Mouse (Mus musculus): ENCODE measurements around the gene Wasf3.
"Not testable (repeated sequence)": the region's sequence is repeated elsewhere in the genome, so short reads cannot be mapped to it uniquely, and the experiment has no call there.

Wasf3 gene

DNA sequence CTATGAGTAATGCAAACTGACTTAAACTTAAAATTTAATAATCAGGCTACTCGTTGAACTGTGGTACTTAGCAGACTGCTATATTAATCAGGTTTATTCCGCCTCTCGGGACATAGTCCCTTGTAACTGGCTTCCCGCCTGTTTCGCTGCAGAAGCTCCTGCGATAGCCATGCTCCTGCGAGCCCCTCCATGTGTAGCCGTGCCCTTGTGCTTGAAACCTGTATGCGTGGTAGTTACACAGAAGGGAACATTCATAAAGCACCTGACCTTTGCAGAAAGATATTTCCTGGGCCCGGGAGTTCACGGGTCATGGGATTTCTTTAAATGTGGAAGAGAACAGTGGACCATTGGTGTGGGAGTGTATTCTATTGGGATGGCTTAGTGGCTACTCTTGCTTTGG is 52.0 kb downstream of the Wasf3 start:
- in situ Hi-C loops (cut with MboI; ENCODE audit: unreplicated experiment in 2 of 2) = no loop called here

DNA sequence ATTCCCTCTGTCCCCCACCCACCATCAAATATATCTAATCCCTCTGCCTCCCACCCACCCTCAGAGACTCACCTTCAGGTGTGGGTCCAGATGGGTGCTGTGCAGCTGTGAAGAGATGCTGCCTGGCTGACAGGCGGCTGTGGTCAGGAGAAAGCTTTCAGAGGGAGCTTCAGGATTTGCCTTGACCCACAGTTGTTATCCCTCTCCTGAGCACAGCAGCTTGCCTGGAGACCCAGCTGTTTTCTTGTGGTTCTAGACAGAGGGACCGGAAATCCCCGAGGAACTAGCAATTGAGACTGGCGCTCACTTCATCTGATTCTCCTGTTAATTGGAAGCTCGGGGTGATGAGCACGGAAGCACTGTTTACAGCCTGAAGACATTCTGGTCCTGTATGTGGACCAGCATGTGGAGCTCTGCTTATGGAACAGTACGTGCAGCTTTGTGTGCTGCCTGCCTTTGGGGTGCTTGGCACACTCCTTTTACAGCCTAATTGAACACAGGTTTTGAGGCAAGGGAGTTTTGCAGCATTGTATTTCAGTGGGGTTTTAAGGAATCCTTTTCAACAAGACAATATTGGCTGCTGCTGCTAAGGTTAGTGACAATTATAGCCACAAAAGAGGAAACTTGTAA is 54.5 kb downstream of the Wasf3 start:
- in situ Hi-C loops (cut with MboI; ENCODE audit: unreplicated experiment in 2 of 2) = no loop called here

DNA sequence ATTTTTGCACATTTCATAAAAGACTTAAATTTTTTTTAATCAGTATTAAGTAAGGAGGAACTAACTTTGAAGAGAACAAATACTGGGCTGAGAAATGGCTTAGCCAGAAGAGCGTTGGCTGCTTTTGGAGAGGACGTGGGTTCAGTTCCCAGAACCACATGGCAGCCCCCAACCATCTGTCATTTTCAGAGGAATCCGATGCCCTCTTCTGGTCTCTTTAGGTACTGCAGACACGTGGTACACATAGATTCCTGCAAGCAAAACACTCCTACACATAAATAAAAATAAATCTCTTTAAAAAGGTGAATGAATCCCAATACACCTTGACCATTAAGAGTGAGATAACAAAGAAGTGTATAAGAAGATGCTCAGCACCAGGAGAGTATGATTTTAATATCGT is 55.5 kb downstream of the Wasf3 start:
- in situ Hi-C loops (cut with MboI; ENCODE audit: unreplicated experiment in 2 of 2) = no loop called here

DNA sequence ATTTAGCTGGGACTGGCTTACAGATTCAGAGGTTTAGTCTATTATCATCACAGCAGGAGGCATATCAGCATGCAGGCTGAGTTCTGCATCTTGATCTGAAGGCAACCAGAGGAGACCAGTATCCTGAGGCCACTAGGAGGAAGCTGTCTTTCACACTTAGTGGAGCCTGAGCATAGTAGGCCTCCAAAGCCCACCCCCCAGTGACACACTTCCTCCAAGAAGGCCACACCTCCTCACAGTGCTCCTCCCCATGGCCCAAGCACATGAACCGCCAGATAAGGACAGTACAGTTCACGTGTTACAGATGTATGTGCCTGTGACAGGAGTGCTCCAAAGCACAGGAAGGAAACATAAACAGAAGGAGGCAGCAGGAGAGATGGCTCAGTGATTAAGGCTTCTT is 58.0 kb downstream of the Wasf3 start:
- in situ Hi-C loops (cut with MboI; ENCODE audit: unreplicated experiment in 2 of 2) = no loop called here

DNA sequence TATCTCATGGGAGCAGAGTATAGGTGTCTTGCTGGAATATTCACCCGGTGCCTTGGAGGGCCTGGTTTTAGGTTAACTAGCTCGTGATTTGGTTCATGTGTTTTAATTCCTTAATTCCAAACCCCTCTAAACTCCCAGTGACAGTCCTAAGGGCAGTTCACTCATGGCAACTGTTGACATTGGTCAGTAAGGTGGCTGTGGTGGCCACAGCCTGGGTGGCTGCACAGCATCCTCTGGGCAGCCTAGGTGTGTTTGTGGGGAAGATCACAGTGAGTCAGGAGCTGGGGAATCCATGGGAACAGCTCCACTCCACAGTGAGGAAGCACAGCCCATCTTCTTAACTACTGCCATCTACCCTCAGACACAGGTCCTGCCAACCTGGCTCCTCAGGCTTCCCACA is 61.8 kb downstream of the Wasf3 start:
- in situ Hi-C loops (cut with MboI; ENCODE audit: unreplicated experiment in 2 of 2) = no loop called here

DNA sequence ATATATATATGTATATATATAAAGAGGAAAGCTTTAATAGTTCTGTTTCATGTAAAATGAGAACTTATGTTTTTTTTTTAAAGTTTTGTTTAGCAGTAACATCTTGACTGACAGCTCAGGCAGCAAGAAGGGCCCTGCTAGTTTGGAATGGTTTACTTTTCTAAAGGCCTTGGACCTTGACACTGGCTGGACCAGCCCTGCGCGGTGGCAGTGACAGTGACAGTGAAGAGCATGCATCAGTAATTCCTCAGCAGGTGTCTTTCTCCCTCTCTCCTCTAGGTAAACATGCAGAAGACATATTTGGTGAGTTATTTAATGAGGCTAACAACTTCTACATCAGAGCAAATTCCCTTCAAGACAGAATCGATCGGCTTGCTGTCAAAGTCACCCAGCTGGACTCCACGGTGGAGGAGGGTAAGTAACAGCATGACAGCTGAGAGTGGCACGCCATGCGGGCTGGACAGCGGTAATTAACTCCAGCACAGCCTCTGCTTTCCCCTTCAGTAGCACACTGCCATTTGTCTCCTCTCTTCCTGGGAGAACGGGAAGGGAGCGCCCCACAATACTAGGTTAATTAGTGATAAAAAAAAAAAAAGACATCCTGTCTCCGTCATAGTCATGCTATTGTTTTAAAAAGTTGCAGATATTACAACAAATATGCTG is 66.9 kb downstream of the Wasf3 start:
- in situ Hi-C loops (cut with MboI; ENCODE audit: unreplicated experiment in 2 of 2) = loop anchor here in 1 of 2 experiments (25.0 kb wide), 1 partner anchor 1739 kb away; no protein-coding TSS in a partner anchor

DNA sequence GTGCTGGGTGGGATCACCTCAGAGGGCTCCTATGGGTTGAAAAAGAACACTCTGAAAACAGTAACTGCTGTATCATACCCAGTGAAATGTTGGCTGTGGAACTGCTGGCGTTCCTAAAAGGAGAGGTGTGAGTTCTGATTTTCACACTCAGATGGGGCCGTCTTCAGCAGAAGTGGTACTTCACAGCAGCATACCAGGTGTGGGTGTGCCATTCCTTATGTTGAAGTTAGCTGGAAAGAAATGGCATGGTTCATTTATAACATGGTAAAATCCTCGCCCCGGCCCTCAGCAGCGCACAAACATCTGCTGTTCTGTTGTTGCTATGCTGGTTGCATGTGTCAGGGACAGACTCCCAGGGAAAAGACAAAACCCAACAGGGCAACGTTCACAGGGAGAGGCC is 68.8 kb downstream of the Wasf3 start:
- in situ Hi-C loops (cut with MboI; ENCODE audit: unreplicated experiment in 2 of 2) = loop anchor here in 1 of 2 experiments (25.0 kb wide), 1 partner anchor 1741 kb away; no protein-coding TSS in a partner anchor

DNA sequence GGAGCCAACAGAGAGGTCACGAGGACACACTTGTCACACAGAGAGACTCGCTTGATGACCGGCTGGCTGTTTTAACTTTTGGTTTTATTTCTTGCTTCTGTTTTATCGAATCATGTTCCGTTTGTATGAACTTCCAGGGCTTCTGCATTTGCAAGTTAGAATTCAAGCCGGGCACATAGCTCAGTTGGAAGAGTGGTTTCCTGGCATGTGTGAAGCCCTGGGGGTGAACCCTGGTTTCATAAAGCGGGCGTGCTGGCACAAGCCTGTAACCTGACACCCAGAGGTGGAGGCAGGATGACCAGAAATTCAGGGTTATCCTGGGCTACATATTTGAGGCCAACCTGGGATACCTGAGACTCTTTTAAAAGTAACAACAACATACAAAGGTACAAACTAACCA is 76.8 kb downstream of the Wasf3 start:
- in situ Hi-C loops (cut with MboI; ENCODE audit: unreplicated experiment in 2 of 2) = loop anchor here in 1 of 2 experiments (25.0 kb wide), 1 partner anchor 1749 kb away; no protein-coding TSS in a partner anchor

DNA sequence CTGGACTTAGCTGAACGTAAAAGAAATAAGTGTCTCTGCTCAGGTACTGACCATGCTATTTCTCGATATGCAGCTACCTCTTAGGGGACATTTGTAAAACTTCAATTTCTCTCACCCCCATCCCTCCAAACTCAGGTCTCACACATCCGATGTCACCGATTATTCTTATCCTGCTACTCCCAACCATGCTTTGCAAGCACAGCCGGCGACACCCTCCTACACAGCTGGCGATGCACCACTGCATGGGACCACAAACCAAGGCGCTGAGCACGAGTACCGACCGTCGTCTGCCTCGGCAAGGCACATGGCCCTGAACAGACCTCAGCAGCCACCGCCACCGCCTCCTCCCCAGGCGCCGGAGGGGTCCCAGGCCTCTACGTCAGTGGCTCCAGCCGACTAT is 81.9 kb downstream of the Wasf3 start:
- in situ Hi-C loops (cut with MboI; ENCODE audit: unreplicated experiment in 2 of 2) = loop anchor here in 1 of 2 experiments (25.0 kb wide), 1 partner anchor 1754 kb away; no protein-coding TSS in a partner anchor

DNA sequence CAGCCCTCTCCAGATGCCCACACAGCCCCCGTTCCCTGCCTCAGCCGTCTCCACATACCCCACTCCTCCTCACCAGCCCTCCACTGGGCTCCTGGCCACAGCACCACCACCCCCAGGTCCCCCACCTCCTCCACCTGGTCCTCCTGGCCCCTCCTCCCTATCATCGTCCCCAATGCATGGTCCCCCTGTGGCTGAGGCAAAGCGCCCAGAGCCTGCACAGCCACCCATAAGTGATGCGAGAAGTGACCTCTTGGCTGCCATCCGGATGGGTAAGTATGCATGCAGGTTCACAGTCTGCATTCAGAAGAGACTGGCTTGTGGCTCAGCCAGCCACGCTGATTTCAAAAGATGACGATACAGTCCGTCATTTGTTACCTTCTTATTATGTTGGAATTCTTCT is 83.5 kb downstream of the Wasf3 start:
- in situ Hi-C loops (cut with MboI; ENCODE audit: unreplicated experiment in 2 of 2) = loop anchor here in 1 of 2 experiments (25.0 kb wide), 1 partner anchor 1756 kb away; no protein-coding TSS in a partner anchor

DNA sequence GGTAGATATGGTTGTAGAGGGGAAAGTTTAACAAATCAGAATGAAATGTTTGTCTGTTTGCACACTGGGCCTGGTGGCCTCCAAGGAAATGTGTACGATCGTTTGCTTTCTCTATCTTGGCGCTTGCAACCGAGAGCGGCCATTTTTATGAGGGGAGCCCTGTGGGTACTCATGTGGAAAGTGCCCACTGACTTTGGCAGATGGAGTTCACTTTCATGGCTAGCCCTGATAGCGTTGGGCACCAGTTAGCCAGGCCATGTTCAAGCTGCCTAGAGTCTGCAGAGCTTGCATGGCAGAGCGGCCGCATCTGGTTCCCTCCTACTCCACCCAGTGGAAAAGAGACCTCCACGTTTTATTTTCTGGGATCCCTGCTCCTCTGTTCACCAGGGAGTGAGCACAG is 86.0 kb downstream of the Wasf3 start:
- in situ Hi-C loops (cut with MboI; ENCODE audit: unreplicated experiment in 2 of 2) = loop anchor here (5.0 to 25.0 kb wide), 3 partner anchors 136 to 1759 kb away; no protein-coding TSS in a partner anchor

DNA sequence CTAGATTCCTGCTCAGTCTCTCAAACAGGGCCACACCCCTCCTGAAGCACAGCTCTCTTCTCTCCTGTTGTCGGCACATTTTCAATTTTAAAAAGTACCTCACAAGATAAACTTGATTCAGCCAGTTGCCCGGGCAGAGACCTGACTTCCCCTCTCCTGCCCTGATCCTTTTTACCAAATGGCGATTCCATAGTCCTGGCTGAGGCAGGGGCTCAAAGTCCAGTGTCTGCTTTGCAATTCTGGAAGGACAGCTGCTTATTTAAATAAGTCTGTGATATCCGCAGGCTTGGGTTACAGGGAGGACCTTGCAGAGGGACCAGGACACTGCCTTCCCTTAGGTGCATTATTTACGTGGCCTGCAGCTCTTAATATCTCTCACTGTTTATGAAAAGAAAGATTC is 86.5 kb downstream of the Wasf3 start:
- in situ Hi-C loops (cut with MboI; ENCODE audit: unreplicated experiment in 2 of 2) = loop anchor here (5.0 to 25.0 kb wide), 3 partner anchors 137 to 1759 kb away; no protein-coding TSS in a partner anchor

DNA sequence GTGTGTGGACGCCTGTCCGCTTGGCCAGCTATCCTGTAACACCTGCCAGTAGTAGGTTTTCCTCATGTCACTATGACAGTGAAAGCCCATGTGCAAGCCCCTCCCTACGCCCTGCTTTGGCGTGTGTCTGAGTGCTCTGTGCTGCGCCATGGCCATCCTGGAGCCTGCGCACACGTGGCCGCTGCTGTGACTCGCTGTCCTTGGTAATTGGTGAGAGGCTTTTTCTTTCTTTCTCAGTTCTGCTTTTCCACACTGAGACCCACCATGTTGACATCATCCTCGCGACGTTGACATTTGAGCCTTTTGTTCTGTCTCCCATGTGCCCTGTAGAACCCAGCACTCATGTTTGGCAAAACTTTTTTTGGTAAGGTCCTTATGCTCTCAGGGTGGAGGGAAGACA is 87.0 kb downstream of the Wasf3 start:
- in situ Hi-C loops (cut with MboI; ENCODE audit: unreplicated experiment in 2 of 2) = loop anchor here (5.0 to 25.0 kb wide), 3 partner anchors 137 to 1760 kb away; no protein-coding TSS in a partner anchor

DNA sequence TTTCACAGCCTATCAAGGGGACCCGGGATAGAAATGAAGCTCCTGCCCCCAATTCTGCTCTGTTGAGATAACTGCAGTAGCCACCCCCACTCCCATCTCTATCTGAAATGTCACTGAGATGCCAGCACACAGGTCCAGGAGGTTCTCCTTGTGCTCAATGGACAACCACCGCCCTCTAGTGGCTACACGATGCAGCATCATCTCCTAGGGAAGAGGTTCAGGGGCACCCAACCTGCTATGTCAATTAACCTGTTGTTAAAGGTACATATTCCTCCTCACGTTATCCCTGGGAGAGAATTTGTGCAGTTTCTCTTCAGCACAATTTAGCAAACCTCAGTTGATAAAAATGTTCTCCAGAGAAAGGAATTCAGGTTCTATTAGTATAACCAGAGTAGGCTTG is 94.8 kb downstream of the Wasf3 start:
- in situ Hi-C loops (cut with MboI; ENCODE audit: unreplicated experiment in 2 of 2) = loop anchor here in 1 of 2 experiments (5.0 to 25.0 kb wide), 4 partner anchors 145 to 1467 kb away; partner anchors contain the start of genes 1700001J03Rik and Zfp655

DNA sequence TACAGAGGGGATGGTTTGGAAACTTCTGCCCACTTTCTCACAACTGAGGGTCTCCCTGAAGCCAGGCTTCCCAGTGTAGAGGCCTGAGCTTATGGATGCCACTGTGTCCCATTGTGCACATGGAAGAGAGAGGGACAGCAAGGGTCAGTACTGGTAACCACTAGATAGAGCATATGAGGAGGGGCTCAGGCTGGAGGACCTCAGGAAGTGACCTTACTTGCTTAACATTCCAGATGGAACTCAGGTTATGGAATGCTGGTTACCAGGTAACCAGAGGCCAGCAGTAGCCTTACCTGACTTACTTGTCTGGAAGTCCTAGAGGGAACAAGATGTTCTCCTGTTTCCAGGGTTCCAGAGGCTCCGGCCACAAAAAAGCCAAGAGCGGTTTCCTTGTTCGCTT is 96.9 kb downstream of the Wasf3 start, which contains the start of gene Gm6408:
Gm6408 (plus strand) TSS at position 301 of the 400 bp plus-strand sequence.
- in situ Hi-C loops (cut with MboI; ENCODE audit: unreplicated experiment in 2 of 2) = loop anchor here in 1 of 2 experiments (25.0 kb wide), 2 partner anchors 1244 to 1469 kb away; partner anchors contain the start of gene Zfp655

DNA sequence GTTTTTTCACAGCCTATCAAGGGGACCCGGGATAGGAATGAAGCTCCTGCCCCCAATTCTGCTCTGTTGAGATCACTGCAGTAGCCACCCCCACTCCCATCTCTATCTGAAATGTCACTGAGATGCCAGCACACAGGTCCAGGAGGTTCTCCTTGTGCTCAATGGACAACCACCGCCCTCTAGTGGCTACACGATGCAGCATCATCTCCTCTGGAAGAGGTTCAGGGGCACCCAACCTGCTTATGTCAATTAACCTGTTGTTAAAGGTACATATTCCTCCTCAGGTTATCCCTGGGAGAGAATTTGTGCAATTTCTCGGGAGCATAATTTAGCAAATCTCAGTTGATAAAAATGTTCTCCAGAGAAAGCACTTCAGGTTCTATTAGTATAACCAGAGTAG is 104.2 kb downstream of the Wasf3 start:
- in situ Hi-C loops (cut with MboI; ENCODE audit: unreplicated experiment in 2 of 2) = loop anchor here in 1 of 2 experiments (25.0 kb wide), 2 partner anchors 1252 to 1477 kb away; partner anchors contain the start of gene Zfp655

DNA sequence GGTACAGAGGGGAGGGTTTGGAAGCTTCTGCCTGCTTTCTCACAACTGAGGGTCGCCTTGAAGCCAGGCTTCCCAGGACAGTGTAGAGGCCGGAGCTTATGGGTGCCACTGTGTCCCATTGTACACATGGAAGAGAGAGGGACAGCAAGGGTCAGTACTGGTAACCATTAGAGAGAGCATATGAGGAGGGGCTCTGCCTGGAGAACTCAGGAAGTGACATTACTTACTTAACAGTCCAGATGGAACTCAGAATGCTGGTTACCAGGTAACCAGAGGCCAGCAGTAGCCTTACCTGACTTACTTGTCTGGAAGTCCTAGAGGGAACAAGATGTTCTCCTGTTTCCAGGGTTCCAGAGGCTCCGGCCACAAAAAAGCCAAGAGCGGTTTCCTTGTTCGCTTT is 106.3 kb downstream of the Wasf3 start, which contains the start of gene Gm6370:
Gm6370 (plus strand) TSS at position 301 of the 400 bp plus-strand sequence.
- in situ Hi-C loops (cut with MboI; ENCODE audit: unreplicated experiment in 2 of 2) = loop anchor here in 1 of 2 experiments (25.0 kb wide), 2 partner anchors 1254 to 1479 kb away; partner anchors contain the start of gene Zfp655

DNA sequence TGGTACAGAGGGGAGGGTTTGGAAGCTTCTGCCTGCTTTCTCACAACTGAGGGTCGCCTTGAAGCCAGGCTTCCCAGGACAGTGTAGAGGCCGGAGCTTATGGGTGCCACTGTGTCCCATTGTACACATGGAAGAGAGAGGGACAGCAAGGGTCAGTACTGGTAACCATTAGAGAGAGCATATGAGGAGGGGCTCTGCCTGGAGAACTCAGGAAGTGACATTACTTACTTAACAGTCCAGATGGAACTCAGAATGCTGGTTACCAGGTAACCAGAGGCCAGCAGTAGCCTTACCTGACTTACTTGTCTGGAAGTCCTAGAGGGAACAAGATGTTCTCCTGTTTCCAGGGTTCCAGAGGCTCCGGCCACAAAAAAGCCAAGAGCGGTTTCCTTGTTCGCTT is 117.3 kb downstream of the Wasf3 start, which contains the start of gene 4930449I24Rik:
4930449I24Rik (plus strand) TSS at position 301 of the 400 bp plus-strand sequence.
- in situ Hi-C loops (cut with MboI; ENCODE audit: unreplicated experiment in 2 of 2) = not testable (repeated sequence)

DNA sequence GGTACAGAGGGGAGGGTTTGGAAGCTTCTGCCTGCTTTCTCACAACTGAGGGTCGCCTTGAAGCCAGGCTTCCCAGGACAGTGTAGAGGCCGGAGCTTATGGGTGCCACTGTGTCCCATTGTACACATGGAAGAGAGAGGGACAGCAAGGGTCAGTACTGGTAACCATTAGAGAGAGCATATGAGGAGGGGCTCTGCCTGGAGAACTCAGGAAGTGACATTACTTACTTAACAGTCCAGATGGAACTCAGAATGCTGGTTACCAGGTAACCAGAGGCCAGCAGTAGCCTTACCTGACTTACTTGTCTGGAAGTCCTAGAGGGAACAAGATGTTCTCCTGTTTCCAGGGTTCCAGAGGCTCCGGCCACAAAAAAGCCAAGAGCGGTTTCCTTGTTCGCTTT is 129.0 kb downstream of the Wasf3 start, which contains the start of gene Gm3402:
Gm3402 (plus strand) TSS at position 301 of the 400 bp plus-strand sequence.
- in situ Hi-C loops (cut with MboI; ENCODE audit: unreplicated experiment in 2 of 2) = not testable (repeated sequence)
